Mouse (Mus musculus) E14TG2a.4 (cell line): ENCODE measurements around the gene Ldlrap1.

ENCODE experiments used
- H3K27me3 ChIP-seq: 2 replicates; pipeline ENCODE4 v1.6.1; 2014; ENCODE audit warnings: low read length, control low read depth; ENCODE audit not compliant: insufficient read depth
- H3K36me3 ChIP-seq: 2 replicates; pipeline ENCODE4 v1.6.1; 2014; ENCODE audit warnings: low read length, control low read depth; ENCODE audit not compliant: insufficient read depth
- H3K4me1 ChIP-seq: replicated peaks from 2 replicates; pipeline ENCODE4 v1.6.1; 2014; ENCODE audit warnings: low read depth, low read length, control low read depth
- H3K4me3 ChIP-seq: replicated peaks from 2 replicates; pipeline ENCODE4 v1.5.1; 2014; ENCODE audit warnings: mild to moderate bottlenecking, low read length
- H3K9me3 ChIP-seq: 2 replicates; pipeline ENCODE4 v1.6.1; 2014; ENCODE audit warnings: low read length, control low read depth
- CTCF ChIP-seq: conservative IDR thresholded peaks from 2 replicates; pipeline ENCODE4 v1.5.1; 2014; ENCODE audit warnings: low read length
- NANOG ChIP-seq: IDR thresholded peaks from 2 replicates; pipeline ENCODE4 v1.6.1; 2014; ENCODE audit warnings: borderline replicate concordance, low read length, mixed read lengths
- POU5F1 ChIP-seq: IDR thresholded peaks from 2 replicates; pipeline ENCODE4 v1.6.1; 2014; ENCODE audit warnings: low read length, borderline replicate concordance

Ldlrap1 gene

DNA sequence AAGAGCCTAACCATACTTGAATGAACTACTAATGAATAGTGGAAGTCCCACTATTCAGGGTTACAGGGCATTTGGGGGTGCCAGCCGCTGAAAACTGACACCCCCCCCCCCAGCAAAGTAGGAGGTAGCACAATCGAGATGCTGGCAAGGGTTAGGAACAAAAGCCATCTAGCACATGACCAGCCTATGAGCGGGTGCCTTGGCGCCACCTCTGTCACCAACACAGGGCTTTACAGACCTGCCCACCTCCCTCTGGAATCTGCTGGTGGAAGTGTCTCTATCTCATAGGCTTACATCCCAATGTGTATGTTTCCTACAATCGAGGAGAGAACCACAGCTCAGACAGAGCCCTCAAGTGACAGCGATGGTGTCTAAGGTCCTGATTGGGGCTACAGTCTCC, 17.0 kb downstream of the Ldlrap1 start:
- Histone ChIP-seq H3K27me3 (no peaks in the 10 kb centered on the region), H3K4me3 (no peak overlapping the region), H3K9me3 (no peaks in the 10 kb centered on the region), H3K36me3 (peaks cover 71% of the 10 kb centered on the region), H3K4me1 (peaks cover 79% of the 10 kb centered on the region)
- TF ChIP-seq NANOG: no peak
- TF ChIP-seq CTCF: no peak
- TF ChIP-seq POU5F1: no peak

DNA sequence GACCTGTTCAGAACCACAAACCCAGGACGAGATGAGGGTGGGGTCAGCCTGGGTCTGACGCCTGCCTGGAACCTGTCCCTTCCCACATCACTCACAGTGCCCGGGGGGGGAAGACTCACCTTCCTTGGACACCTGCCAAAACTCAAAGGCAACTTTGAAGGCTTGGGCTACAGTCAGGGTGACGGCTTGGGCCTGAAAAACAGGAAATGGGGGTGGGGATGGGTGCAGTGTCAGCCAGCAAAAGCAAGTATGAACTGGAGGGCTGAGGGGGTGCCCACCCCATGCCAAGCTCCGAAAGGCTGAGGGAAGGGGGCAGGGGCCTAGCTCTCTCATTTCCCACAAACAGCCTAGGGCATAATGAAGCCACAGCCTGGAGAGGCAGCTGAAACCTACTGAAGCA, 17.6 kb downstream of the Ldlrap1 start:
- TF ChIP-seq POU5F1 (no peak), NANOG (no peak), CTCF (no peak)
- Histone ChIP-seq H3K9me3 (no peaks in the 10 kb centered on the region), H3K4me3 (no peak overlapping the region), H3K4me1 (peaks cover 79% of the 10 kb centered on the region), H3K36me3 (peaks cover 74% of the 10 kb centered on the region), H3K27me3 (no peaks in the 10 kb centered on the region)

DNA sequence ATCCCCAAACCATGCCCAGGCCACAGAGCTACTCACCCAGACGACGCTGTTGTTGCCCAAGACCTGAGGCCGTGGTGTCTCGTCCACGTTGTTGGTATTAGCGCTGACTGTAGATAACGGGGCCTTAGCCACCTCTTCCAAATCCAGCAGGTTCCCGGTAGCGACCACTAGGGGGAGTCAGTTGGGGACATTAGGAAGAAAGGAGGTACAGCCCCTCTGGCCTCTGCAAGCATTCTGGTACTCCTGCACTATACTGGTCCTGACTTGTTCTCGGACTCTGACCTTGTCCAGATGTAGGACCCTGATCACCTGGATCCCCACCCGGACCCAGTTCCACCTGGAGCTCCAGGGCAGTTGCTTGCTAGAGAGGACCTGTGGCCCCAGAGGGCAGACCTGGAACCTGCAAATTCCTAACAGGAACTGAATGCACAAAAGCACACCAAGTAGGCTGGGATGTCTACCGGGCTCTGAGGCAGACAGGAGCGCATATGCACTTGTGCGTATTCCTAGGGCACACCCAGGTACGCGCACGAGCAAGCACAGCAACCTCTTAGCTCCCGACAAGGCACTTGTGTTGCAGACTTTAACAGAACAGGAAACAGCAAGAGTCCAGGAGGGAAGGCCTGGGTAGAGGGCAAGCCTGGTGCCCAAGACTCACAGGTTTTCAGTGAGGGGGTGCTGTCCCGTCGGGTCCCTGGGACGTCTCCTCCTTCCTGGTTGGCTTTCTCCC, 18.4 kb downstream of the Ldlrap1 start:
- Histone ChIP-seq H3K4me1 (peaks cover 79% of the 10 kb centered on the region), H3K36me3 (peaks cover 71% of the 10 kb centered on the region), H3K9me3 (no peaks in the 10 kb centered on the region), H3K4me3 (peak overlapping the region; percentile 30), H3K27me3 (no peaks in the 10 kb centered on the region)
- TF ChIP-seq NANOG (no peak), POU5F1 (no peak), CTCF (peak; percentile 82)

DNA sequence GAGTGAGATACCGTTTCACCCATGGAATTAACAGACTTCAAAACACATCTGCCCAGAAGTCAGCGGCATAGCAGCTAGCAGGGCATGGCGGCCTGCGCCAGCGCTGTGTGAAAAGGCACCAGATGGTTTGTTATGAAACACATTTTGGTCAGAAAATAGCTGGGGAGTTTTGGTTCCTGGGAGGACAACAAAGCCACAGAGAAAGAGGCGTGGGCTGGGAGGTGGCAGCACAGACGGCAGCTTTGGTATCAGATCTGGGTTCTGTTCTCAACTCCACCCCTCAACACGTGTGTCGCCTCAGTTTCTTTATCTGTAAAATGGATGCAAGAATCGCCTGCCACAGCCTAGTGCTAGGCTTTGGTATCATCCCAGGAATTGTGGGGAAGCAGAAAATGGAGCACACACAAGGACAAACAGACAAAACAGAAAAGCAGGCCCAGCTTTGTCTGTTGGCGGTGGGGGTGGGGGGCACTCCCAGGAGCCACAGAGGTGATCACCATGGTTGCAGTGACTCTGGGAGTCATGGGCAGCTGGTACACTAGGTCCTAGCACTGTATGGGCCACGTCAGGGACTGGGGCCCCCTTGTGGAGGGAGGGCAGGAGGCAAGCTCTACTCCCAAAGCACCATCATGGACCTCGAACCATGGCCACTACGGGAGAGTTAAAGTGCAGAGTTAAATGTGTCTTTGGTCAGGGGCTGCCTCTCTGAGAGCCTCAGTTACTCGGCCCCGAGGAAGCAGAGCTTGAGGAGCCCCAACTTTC, 21.7 kb downstream of the Ldlrap1 start:
- Histone ChIP-seq H3K36me3 (peaks cover 42% of the 10 kb centered on the region), H3K9me3 (no peaks in the 10 kb centered on the region), H3K27me3 (no peaks in the 10 kb centered on the region), H3K4me1 (peaks cover 71% of the 10 kb centered on the region), H3K4me3 (no peak overlapping the region)
- TF ChIP-seq NANOG (no peak), CTCF (peak; percentile 61)

DNA sequence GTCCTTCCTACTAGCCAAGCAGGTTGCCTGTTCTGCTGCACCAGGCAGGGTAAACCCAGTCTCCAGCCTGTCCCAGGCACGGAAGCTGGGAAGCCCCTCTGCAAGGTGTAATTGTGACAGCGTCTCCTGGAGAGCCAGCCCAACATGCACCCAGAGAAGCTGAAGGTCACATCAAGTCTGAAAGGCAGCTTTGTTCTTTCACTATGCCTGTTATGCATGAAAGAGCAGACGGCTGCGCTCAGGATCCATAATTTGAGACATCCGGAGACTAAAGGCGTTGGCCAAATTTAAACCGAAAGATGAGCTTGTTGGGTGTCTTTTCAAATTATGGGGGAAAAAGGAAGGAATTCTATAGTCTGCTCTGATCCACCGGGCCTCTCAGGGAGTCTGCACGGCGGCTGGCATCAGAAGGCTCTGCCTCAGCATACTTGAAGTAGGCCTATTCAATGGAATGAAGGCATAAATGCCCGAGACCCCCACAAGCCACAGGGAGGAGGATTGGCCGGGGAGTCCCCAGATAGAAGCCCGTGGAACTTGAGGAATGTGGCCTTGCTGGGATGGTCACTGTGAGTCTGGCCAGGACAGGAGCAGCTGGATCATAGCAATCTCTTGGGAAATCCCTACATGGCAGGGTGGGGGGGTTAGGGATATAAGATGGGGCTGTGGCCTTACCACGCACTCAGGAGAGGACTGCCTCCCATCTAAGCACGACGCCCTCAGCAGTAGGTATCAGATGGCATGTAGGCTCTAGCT, 23.8 kb downstream of the Ldlrap1 start:
- H3K4me3 ChIP-seq: no peak overlapping the region
- no peaks in the 10 kb centered on the region for H3K9me3 ChIP-seq
- peaks cover 59% of the 10 kb centered on the region for H3K4me1 ChIP-seq
- H3K36me3 ChIP-seq: peaks cover 41% of the 10 kb centered on the region
- peaks cover 4% of the 10 kb centered on the region; the same call in 1 of the 2 replicates for H3K27me3 ChIP-seq
- no peak for TF ChIP-seq NANOG
- TF ChIP-seq CTCF: no peak
- no peak for TF ChIP-seq POU5F1

DNA sequence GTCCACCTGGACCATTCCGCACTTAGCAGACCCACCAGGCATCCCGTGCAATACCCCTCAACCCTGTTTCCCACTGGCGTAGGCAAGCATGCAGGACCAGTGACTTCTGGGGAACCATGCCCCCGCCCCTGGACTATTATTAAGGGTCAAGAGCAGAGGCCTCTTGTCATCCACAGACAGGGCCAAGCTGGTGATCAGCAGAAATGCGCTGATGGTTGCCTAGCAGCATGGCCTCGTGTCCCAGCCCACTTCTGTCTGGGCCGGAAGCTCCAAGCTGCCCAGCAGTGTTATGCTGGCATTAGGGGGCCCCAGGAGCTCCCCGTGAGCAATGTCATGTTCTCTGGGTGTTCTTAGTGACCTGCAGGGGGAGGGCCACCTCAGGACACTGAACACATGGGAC, 25.9 kb downstream of the Ldlrap1 start:
- no peak overlapping the region for H3K4me3 ChIP-seq
- H3K36me3 ChIP-seq: peaks cover 19% of the 10 kb centered on the region
- no peaks in the 10 kb centered on the region for H3K9me3 ChIP-seq
- peaks cover 7% of the 10 kb centered on the region for H3K27me3 ChIP-seq
- TF ChIP-seq CTCF (no peak), POU5F1 (no peak), NANOG (no peak)
- peaks cover 68% of the 10 kb centered on the region for H3K4me1 ChIP-seq

DNA sequence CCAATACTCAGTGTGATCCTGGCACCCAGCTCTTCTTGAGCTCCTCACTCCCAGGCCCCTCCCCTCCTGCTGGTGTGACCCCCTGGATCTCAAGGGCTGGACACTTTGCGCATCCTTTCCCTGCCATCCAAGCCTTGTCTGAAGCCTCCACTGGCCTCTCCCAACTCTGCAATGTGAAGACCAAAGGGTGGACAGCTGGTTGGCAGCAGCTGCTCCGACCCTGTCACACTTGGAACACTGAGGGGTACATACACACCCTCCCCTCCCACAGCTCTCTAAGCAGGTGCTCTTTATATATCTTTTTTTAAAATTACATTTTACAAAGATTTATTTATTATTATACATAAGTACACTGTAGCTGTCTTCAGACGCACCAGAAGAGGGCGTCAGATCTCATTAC, 27.6 kb downstream of the Ldlrap1 start:
- Histone ChIP-seq H3K4me3 (no peak overlapping the region), H3K27me3 (peaks cover 17% of the 10 kb centered on the region), H3K36me3 (0 out of 2 replicates have a peak, but pooled peaks cover 3% of the 10 kb centered on the region), H3K4me1 (peaks cover 68% of the 10 kb centered on the region), H3K9me3 (no peaks in the 10 kb centered on the region)
- TF ChIP-seq CTCF: no peak
- TF ChIP-seq POU5F1: no peak
- TF ChIP-seq NANOG: no peak

DNA sequence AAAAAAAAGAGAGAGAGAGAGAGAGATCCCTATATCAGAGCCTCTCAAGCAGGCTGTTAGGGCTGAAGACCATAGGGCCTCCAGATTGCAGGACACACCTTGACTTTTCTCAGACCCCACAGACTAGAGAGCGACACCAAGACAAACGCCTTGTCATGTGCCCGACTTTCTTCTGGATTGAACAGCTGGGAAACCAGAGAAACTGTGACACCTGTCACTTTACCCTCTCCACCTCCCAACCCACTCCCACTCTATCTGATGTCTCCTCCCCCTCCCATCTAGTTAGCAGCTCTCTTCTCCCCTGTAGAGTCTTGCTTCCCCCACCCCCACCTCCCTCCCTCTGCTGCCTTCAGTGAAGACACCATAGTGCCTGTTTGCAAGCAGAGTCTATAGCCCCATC, 28.3 kb downstream of the Ldlrap1 start:
- TF ChIP-seq NANOG (no peak), CTCF (no peak), POU5F1 (no peak)
- Histone ChIP-seq H3K9me3 (no peaks in the 10 kb centered on the region), H3K36me3 (no peaks in the 10 kb centered on the region), H3K4me1 (peaks cover 68% of the 10 kb centered on the region), H3K4me3 (no peak overlapping the region), H3K27me3 (peaks cover 17% of the 10 kb centered on the region)
